Mouse (Mus musculus) left cerebral cortex, postnatal 25 days (tissue): ENCODE measurements around the gene Arid4b. TPM values are rescaled to one million over a fixed set of nuclear protein-coding genes. Genes with fewer than 3 reads are reported as not detected.

Source experiments
- DNase-seq, 2 experiments: peaks; one replicate each; pipeline ENCODE4 v3.0.0; 2022; ENCODE audit warnings: low spot score in 2 of 2, mixed read lengths in 1 of 2
- intact Hi-C: fragments of 180-260 bp; cut with DNase I; formaldehyde crosslinking; loops from one replicate; pipeline ENCODE4 v1.15.1; 2025
- total RNA-seq, 2 experiments: library from RNA; stranded (reverse); gene quantifications; 2 replicates each; pipeline ENCODE4 v1.2.3; 2021

Gene Arid4b
- total RNA-seq, 2 experiments from 2014 or later: 46.1 to 50.5 TPM

- intact Hi-C loops: no loop called here
- no peak for DNase-seq
Observed at GRCm38 (mm10) chr13:14056801-14057200, 6.2 kb upstream of the Arid4b start.

DNA sequence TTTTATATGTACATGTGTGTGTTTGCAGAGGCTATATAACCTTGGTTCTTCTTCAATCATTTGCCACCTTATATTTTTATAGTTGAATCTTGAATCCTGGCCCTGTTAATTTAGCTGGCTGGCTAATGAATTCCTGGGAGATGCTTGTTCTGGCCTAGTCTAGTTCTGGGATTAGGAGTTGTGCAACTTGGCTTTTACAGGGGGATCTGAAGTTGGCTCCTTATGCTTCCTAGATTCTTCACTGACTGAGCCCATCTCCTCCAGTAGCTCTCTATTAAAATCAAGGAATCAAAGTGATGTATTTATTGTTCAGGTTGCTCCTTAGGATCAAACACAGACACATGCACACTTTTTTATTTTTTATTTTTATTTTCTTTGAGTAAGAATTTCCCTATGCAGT is 3.5 kb upstream of the Arid4b start:
- DNase-seq: no peak
- intact Hi-C loops: no loop called here

GRCm38 (mm10) chr13:14062209-14063012 is 621 bp upstream of the Arid4b start:
- intact Hi-C loops: loop anchor here (1.0 to 5.0 kb wide), 3 partner anchors 23 to 108 kb away; partner anchors contain the start of genes B3galnt2 and Tbce

GRCm38 (mm10) chr13:14063942-14064271 is 875 bp downstream of the Arid4b start:
- intact Hi-C loops: loop anchor here (1.0 to 5.0 kb wide), 3 partner anchors 25 to 109 kb away; partner anchors contain the start of genes B3galnt2 and Tbce

More at GRCm38 (mm10) chr13:14062209-14063012, 621 bp upstream of the Arid4b start:
- peak in 1 of 2 experiments; percentile 12 for DNase-seq

GRCm38 (mm10) chr13:14064341-14065027 is 1.5 kb downstream of the Arid4b start:
- intact Hi-C loops: loop anchor here (5.0 kb wide), 1 partner anchor 103 kb away; no protein-coding TSS in a partner anchor
- DNase-seq: peak; percentile 24 to 30

More at GRCm38 (mm10) chr13:14063942-14064271, 875 bp downstream of the Arid4b start:
- no peak for DNase-seq

- DNase-seq: no peak
- intact Hi-C loops: no loop called here
Observed at GRCm38 (mm10) chr13:14065028-14065380, 2.0 kb downstream of the Arid4b start.

- intact Hi-C loops: no loop called here
Observed at GRCm38 (mm10) chr13:14065701-14066100, 2.7 kb downstream of the Arid4b start.

GRCm38 (mm10) chr13:14068035-14068434 is 5.0 kb downstream of the Arid4b start:
- intact Hi-C loops: no loop called here
- no peak for DNase-seq

More at GRCm38 (mm10) chr13:14065701-14066100, 2.7 kb downstream of the Arid4b start:
- DNase-seq: no peak

DNA sequence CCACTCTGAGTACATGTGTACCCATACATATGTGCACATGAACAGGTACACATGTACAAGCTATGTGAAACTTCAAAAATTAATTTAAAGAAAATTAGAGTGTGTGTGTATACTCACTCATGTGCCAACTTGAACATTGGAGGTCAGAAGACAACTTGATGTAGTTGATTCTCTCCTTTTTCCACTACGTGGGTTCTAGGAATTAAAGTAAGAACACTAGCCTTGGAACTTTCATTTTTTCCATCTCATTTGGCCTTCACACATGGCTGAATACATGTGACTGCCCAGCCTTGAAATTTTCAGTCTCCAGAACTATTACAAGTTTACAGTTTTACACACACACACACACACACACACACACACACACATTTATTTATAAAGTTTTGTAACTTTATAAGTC is 6.3 kb downstream of the Arid4b start:
- DNase-seq: no peak
- intact Hi-C loops: no loop called here

- no peak for DNase-seq
- intact Hi-C loops: no loop called here
Observed at GRCm38 (mm10) chr13:14074371-14074770, 11.3 kb downstream of the Arid4b start.

GRCm38 (mm10) chr13:14075326-14075725 is 12.3 kb downstream of the Arid4b start:
- DNase-seq: no peak
- intact Hi-C loops: no loop called here

- intact Hi-C loops: no loop called here
- DNase-seq: no peak
Observed at GRCm38 (mm10) chr13:14088669-14089068, 25.6 kb downstream of the Arid4b start.

GRCm38 (mm10) chr13:14103026-14103425 is 40.0 kb downstream of the Arid4b start:
- no peak for DNase-seq
- intact Hi-C loops: no loop called here

DNA sequence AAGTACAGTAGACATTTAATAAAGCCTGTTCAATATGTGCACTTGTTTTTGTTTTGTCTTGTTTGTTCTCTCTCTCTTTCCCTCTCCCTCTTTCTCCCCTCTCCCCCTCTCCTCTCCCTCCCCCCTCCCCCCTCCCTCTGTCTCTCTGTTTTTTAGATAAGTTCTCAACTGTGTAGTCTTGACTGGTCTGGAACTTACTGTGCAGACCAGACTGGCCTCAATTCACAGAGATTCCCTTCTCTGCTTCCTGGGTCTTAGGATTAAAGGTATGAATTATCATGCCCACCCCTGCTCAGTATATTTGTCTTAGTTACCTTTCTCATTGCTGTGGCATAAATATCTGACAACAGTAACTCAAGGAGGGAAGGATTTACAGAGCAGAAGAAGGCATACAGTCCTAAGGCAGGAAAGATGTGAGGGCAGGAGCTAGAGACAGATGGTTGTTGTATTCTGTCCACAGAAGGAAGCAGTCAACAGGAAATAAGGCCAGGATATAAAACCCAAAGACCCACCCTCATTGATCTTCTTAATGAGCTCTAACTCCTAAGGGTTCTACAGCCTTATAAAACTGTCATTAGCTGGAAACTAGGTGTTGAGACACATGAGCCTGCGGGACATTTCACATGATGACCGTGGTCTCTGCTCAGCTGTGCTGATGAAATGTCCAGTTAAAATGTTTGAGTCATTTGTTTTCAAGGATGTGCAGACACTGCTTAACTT is 47.3 kb downstream of the Arid4b start:
- DNase-seq: no peak

GRCm38 (mm10) chr13:14111146-14111545 is 48.1 kb downstream of the Arid4b start:
- intact Hi-C loops: no loop called here
- DNase-seq: no peak

More for the DNA sequence above, 47.3 kb downstream of the Arid4b start:
- intact Hi-C loops: no loop called here

DNA sequence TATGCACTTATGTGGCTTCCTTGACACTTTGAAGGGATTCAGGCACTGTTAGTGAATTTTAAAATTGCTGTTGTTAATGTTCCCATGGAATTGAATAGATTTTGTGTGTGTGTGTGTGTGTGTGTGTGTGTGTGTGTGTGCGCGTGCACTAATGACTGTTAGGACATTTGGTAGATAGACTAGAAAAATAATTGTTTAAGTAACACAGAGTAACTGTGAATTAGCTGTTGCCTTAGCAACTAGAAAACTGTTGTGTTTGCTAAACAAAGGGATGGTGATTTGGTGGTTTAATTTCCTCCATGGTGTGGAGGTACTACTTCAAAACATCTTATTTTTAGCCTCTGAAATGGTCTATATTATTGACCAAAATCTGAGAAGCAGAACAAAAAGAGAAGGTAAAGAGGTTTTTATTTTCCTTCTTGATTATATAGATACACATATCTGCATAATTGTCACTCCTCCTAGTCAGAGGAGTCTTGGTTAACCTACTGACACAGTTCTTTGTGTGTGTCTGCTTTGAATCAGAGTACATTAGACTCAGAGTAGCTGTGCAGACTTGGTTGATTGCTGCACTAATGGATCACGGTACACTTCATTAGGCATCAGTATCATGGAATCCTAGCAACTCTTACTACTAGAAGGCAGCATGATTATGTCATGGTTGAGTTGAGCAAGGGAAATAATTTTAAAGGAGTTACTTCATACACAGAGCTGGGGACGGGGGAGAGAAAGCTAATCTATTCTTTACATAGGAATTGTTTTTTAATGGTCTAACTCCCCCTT is 50.9 kb downstream of the Arid4b start:
- intact Hi-C loops: no loop called here
- DNase-seq: no peak

DNA sequence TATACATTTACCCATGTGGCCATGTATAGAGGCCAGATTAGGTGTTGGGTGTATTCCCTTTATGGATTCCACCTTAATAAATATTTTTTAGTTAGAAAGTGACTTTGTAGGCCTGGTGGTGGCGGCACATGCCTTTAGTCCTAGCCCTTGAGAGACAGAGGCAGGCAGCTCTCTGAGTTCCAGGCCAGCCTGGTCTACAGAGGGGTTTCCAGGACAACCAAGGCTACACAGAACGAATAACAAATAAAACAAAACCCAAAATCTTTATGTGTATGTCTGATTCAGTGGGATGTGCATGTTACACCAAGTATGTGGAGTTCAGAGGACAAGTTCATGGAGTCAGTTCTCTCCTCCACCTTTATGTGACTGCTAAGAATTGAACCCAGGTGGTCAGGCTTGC is 52.8 kb downstream of the Arid4b start:
- no peak for DNase-seq
- intact Hi-C loops: no loop called here

DNA sequence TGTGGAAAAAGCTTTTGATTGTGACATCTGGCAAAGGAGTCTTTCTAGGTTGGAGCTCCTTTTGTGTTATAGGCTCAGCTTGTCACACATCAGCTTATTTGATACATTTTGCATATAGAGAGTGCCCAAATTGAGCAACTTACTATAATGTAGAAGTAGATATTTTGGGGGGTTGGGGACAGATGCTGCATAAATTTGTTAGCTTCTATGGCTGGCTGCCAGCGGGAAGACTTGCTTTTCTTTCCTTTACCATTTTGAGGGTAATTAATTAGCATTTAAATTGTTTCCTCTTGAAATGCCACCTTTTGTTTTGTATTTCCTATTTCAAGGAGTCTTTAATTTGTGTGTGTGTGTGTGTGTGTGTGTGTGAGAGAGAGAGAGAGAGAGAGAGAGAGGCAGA is 68.6 kb downstream of the Arid4b start:
- no peak for DNase-seq

DNA sequence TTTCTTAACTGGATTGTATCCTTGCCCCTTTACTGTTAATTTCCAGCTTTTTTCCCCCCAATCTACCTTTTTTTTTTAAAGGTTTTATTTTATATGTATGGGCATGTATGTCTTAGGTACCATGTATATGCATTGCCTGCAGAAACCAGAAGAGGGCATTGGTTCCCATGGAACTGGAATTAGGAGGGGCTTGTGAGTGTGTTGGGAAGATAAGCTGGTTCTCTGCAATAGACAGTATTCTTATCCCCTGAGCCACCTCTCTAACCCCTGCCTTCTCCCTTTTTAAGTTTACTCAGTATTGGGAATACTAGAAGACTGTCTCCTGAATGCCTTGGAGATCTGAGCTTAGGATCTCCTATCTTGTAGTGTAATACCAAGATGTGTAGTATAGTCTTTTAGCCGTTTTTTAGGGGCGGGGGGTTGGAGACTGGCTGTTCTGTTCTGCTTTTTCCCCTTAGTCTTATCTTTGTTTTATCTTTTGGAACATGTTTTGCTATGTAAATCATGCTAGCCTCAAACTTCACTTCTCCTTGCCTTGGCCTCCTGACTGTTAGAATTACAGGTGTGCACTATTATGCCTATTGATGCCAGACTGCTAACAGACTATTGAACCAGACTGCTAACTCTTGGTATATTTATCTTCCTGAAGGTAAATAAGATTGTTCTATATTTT is 79.4 kb downstream of the Arid4b start:
- DNase-seq: no peak
- intact Hi-C loops: no loop called here

More for the DNA sequence above, 68.6 kb downstream of the Arid4b start:
- intact Hi-C loops: no loop called here
